Mouse (Mus musculus) ES-E14 (cell line): ENCODE results near the gene Slc5a1. TPM values are rescaled to one million over a fixed set of nuclear protein-coding genes. Genes with fewer than 3 reads are reported as not detected.

Experiments used
- DNase-seq: peaks from one replicate; pipeline ENCODE4 v3.0.0-alpha.2; 2013; ENCODE audit warnings: low read depth, low spot score
- H3K27ac ChIP-seq: 2 replicates; pipeline ENCODE4 v1.5.1; 2012; ENCODE audit warnings: low read depth, mild to moderate bottlenecking, low read length, moderate library complexity, mixed read lengths; ENCODE audit not compliant: poor library complexity, insufficient read depth, severe bottlenecking
- H3K36me3 ChIP-seq: 2 replicates; pipeline ENCODE4 v1.6.1; 2012; ENCODE audit warnings: mild to moderate bottlenecking, low read length, moderate library complexity, mixed read lengths; ENCODE audit not compliant: control insufficient read depth, poor library complexity, insufficient read depth, severe bottlenecking
- H3K4me1 ChIP-seq, 2 experiments: fragments of 150-350 bp in 1 of 2; sonication (generic) in 1 of 2; 2 replicates each; pipeline ENCODE4 v1.6.1; 2012; ENCODE audit warnings: low read length in 2 of 2, mild to moderate bottlenecking in 1 of 2, mixed read lengths in 1 of 2; ENCODE audit not compliant: control insufficient read depth in 2 of 2, insufficient read depth in 2 of 2, poor library complexity in 1 of 2
- H3K4me3 ChIP-seq, 2 experiments: fragments of 150-350 bp in 1 of 2; sonication (generic) in 1 of 2; 2 replicates each; pipeline ENCODE4 v1.5.1; 2012; ENCODE audit warnings: low read length in 2 of 2, low read depth in 1 of 2, mild to moderate bottlenecking in 1 of 2, mixed read lengths in 1 of 2; ENCODE audit not compliant: insufficient read depth in 1 of 2, poor library complexity in 1 of 2, severe bottlenecking in 1 of 2
- H3K9ac ChIP-seq: 2 replicates; pipeline ENCODE4 v1.6.1; 2012; ENCODE audit warnings: low read depth, mild to moderate bottlenecking, low read length, mixed read lengths; ENCODE audit not compliant: poor library complexity, insufficient read depth, severe bottlenecking
- H3K9me3 ChIP-seq: fragments of 150-350 bp; sonication (generic); 2 replicates; pipeline ENCODE4 v1.6.1; 2012; ENCODE audit warnings: low read depth, mild to moderate bottlenecking, low read length; ENCODE audit not compliant: control insufficient read depth, insufficient read depth
- CHD2 ChIP-seq: IDR thresholded peaks from 2 replicates; pipeline ENCODE4 v1.6.1; 2014; ENCODE audit warnings: mild to moderate bottlenecking, low read depth, low read length, inconsistent platforms
- HCFC1 ChIP-seq: IDR thresholded peaks from 2 replicates; pipeline ENCODE4 v1.6.1; 2012; ENCODE audit warnings: low read length, inconsistent platforms, borderline replicate concordance; ENCODE audit not compliant: insufficient read depth
- MAFK ChIP-seq: IDR thresholded peaks from 2 replicates; pipeline ENCODE4 v1.6.1; 2014; ENCODE audit warnings: mild to moderate bottlenecking, low read depth, low read length, inconsistent platforms; ENCODE audit not compliant: insufficient read depth
- ZC3H11A ChIP-seq: IDR thresholded peaks from 2 replicates; pipeline ENCODE4 v1.6.1; 2012; ENCODE audit warnings: low read depth, mild to moderate bottlenecking, inconsistent platforms, low read length, borderline replicate concordance
- ZNF384 ChIP-seq: IDR thresholded peaks from 2 replicates; pipeline ENCODE4 v1.6.1; 2012; ENCODE audit warnings: low read depth, low read length, inconsistent platforms
- in situ Hi-C, 2 experiments: fragments of 600-800 bp; cut with MboI; formaldehyde crosslinking; loops; one replicate each; pipeline ENCODE4 v1.15.1; 2025; ENCODE audit warnings: low sequenced_read_pairs in 2 of 2, inconsistent platforms in 1 of 2; ENCODE audit not compliant: unreplicated experiment in 2 of 2
- total RNA-seq: library from RNA; depleted of rRNA; stranded (reverse); fragments of 300-350 nt; gene quantifications from 2 replicates; pipeline ENCODE4 v1.2.3, GENCODE M21; 2012; rRNA removed

Slc5a1 gene
- 4.0 and 5.0 TPM in 2 replicates for total RNA-seq

DNA sequence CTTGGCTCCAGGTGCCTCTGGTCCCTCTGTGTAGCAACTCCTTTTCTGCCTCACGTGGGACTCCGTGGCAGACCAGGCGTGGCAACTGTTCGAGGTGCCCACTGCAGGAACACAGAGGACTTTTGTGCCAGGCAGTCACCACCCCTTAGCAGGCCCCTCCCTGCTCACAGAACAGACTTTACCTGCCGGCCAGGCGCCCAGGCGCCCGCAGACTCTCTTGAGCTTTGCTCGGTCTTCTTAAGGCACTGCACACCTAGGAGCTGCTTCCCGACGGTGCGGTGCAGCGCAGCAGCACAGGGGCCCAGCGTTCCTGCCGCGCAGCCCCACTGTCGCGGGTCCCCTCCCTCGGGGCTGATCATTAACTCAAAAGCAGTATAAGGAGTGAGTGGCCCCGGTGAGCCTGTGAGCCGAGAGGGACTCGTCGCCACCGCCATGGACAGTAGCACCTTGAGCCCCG lies at the start of gene Slc5a1:
Gene Slc5a1 (plus strand): TSS at position 195 of the 457 bp plus-strand sequence.
- TF ChIP-seq MAFK (no peak), ZC3H11A (no peak), CHD2 (no peak), HCFC1 (no peak), ZNF384 (no peak)
- Histone ChIP-seq H3K27ac (no peak within 1 kb of the TSS), H3K4me3 (peak within 1 kb of the TSS; percentile 42 to 57), H3K36me3 (no peaks in the 10 kb centered on the region), H3K9ac (peak within 1 kb of the TSS; percentile 9; the same call in 1 of the 2 replicates), H3K4me1 (peaks cover 6 to 20% of the 10 kb centered on the region in 2 experiments), H3K9me3 (no peaks in the 10 kb centered on the region)
- in situ Hi-C loops = no loop called here
- no peak for DNase-seq

DNA sequence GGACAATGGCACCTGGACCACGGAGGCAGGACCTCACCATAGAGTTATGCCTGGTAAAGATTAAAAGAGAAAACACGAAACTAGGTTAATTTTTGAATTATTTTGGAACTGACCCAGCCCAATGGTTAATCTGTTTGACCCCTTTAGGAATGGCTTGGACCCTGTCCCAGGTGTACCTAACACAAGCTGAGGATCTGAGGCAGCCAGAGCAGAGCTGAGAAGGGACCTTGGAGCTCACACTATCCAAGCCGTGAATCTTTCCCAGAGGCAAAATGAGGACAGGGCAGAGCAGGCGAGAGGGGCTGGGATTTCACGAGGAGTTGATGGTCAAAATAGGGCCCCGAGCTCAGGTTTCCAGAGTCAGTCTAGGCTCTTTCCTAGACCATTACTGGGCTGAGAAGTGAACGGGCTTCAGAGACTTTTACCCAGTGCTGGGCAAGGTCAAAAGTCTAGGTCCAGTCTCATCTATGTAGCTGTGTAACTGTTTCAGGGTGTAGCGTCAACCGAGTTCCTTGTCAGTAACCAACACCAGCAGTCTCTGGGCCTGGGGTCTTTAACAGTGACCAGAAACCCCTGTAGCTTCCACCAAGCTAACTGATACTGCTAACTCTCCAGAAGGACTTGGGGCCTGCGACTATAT lies 47.8 kb upstream of the Slc5a1 start:
- H3K4me3 ChIP-seq = no peak overlapping the region
- no peak overlapping the region for H3K27ac ChIP-seq
- no peaks in the 10 kb centered on the region for H3K9me3 ChIP-seq
- in situ Hi-C loops = no loop called here
- H3K9ac ChIP-seq = no peak overlapping the region
- no peak for DNase-seq
- no peak for TF ChIP-seq CHD2
- no peak for TF ChIP-seq ZNF384
- TF ChIP-seq ZC3H11A = no peak
- no peak for TF ChIP-seq HCFC1
- no peak for TF ChIP-seq MAFK
- H3K36me3 ChIP-seq = no peaks in the 10 kb centered on the region
- H3K4me1 ChIP-seq = no peaks in the 10 kb centered on the region

DNA sequence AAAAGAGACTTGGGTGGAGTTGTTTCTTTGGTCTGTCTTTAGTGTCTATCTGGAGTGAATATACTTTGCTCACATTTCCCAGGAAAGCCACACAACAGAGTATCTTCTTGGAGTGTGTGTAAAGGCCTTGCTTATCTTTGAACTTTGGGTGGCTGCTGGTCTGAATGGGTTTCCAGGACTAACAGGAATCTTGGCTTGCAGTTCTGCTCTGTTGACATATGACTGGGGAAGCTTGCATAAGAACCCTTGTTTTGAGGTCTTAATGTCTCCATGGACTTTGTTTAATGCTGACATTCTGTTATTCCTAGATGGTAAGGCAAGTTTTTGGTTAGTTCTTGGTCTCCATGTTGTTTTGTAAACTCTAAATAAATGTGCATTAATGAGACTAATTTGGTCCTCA lies 33.9 kb upstream of the Slc5a1 start:
- Histone ChIP-seq H3K9me3 (no peaks in the 10 kb centered on the region), H3K27ac (no peak overlapping the region), H3K4me3 (no peak overlapping the region), H3K9ac (no peak overlapping the region), H3K4me1 (no peaks in the 10 kb centered on the region), H3K36me3 (no peaks in the 10 kb centered on the region)
- no peak for DNase-seq
- in situ Hi-C loops = no loop called here
- TF ChIP-seq MAFK = no peak
- no peak for TF ChIP-seq ZC3H11A
- TF ChIP-seq ZNF384 = no peak
- no peak for TF ChIP-seq HCFC1
- no peak for TF ChIP-seq CHD2

DNA sequence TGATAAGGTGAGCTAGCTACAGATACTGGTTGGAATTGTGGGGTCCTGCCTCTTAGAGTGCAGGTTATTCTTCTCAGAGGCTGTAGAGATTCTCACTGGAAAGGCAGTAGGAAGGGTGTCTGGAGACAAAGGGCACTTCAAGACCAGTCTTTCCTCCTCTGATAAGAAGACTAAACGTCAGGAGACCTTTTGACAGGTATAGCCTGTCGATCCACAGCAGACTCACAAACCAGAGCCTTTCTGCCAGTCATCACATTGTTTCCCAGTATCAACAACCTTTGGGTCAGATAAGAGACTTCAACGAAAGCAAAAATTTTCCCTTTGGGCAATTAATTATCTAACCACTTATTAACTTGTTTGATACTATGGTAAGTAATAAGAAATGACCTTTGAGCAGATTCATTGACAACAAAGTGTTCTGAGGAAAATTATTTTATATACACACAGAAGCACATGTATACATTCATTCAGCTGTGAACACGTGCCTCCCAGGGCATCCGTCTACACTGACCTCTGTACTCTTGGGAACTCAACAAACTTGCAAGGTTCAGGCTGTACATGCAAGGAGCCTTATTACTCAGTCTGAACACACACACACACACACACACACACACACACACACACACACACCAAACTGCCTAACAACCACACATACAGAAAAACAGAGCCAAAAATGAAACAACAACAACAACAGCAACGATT lies 27.4 kb upstream of the Slc5a1 start:
- DNase-seq = no peak
- Histone ChIP-seq H3K36me3 (no peaks in the 10 kb centered on the region), H3K9me3 (no peaks in the 10 kb centered on the region), H3K9ac (no peak overlapping the region), H3K27ac (no peak overlapping the region), H3K4me1 (no peaks in the 10 kb centered on the region), H3K4me3 (no peak overlapping the region)
- TF ChIP-seq ZNF384 (no peak), HCFC1 (no peak), CHD2 (no peak), ZC3H11A (no peak), MAFK (no peak)
- in situ Hi-C loops = no loop called here
